Mouse (Mus musculus) embryonic facial prominence, embryonic 15.5 days (tissue): ENCODE results near the gene Hagh. TPM values are rescaled to one million over a fixed set of nuclear protein-coding genes. Genes with fewer than 3 reads are reported as not detected.

Source experiments
- ATAC-seq: fragments of 200-750 bp; cut with Nextera tagmentation; 2 replicates; pipeline ENCODE4 v1.8.0; 2017; ENCODE audit warnings: low read depth, moderate TSS enrichment; ENCODE audit not compliant: insufficient number of reproducible peaks, low FRiP score, low TSS enrichment
- H3K27ac ChIP-seq: fragments of 300-500 bp; sonication (generic); replicated peaks from 2 replicates; pipeline ENCODE4 v1.5.1; 2015; ENCODE audit warnings: mild to moderate bottlenecking, inconsistent platforms
- H3K27me3 ChIP-seq: fragments of 300-500 bp; sonication (generic); 2 replicates; pipeline ENCODE4 v1.6.1; 2015; ENCODE audit warnings: inconsistent platforms
- H3K36me3 ChIP-seq: fragments of 300-500 bp; sonication (generic); 2 replicates; pipeline ENCODE4 v1.6.1; 2015; ENCODE audit warnings: mild to moderate bottlenecking, inconsistent platforms
- H3K4me1 ChIP-seq: fragments of 300-500 bp; sonication (generic); 2 replicates; pipeline ENCODE4 v1.6.1; 2015; ENCODE audit warnings: inconsistent platforms
- H3K4me2 ChIP-seq: fragments of 300-500 bp; sonication (generic); replicated peaks from 2 replicates; pipeline ENCODE4 v1.6.1; 2015; ENCODE audit warnings: mild to moderate bottlenecking, inconsistent platforms
- H3K4me3 ChIP-seq: fragments of 300-500 bp; sonication (generic); replicated peaks from 2 replicates; pipeline ENCODE4 v1.5.1; 2015; ENCODE audit warnings: mild to moderate bottlenecking, inconsistent platforms
- H3K9ac ChIP-seq: fragments of 300-500 bp; sonication (generic); 2 replicates; pipeline ENCODE4 v1.6.1; 2015; ENCODE audit warnings: inconsistent platforms
- H3K9me3 ChIP-seq: fragments of 300-500 bp; sonication (generic); replicated peaks from 2 replicates; pipeline ENCODE4 v1.6.1; 2016; ENCODE audit warnings: inconsistent platforms
- WGBS: fragments of 180-500 bp; shearing (Covaris S2); methylation state at CpG from one replicate; pipeline ENCODE4 v1.1.7; 2015; 5-methylcytosine and 5-hydroxymethylcytosine counted together
- polyA plus RNA-seq: library from polyadenylated mRNA; unstranded; fragments of >200 nt; fragmentation: Nextera tagmentation; extraction: Ambion mirVana; gene quantifications from 2 replicates; pipeline ENCODE4 v1.2.1, GENCODE M21; 2015

The Hagh gene
- polyA plus RNA-seq, 1 experiment from 2014 or later: 47.0 TPM

GRCm38 (mm10) chr17:24850065-24850772 is 10.3 kb downstream of the Hagh start, which contains the start of gene Fahd1:
Fahd1 (minus strand) TSS chr17:24850364.
- ATAC-seq: peak; percentile 100
- Histone ChIP-seq H3K4me3 (peak within 1 kb of the TSS; percentile 83), H3K27ac (peak within 1 kb of the TSS; percentile 93), H3K9me3 (no peaks in the 10 kb centered on the region), H3K36me3 (peaks cover 15% of the 10 kb centered on the region), H3K9ac (peak within 1 kb of the TSS; percentile 65), H3K27me3 (peaks cover 5% of the 10 kb centered on the region), H3K4me1 (peaks cover 20% of the 10 kb centered on the region), H3K4me2 (peak within 1 kb of the TSS; percentile 96)
- WGBS: under 1% methylated on average over 58 of the region's 58 CpGs

- peak overlapping the region; percentile 83 for H3K4me3 ChIP-seq
- peak overlapping the region; percentile 65 for H3K9ac ChIP-seq
- H3K4me2 ChIP-seq: peak overlapping the region; percentile 96
- peaks cover 5% of the 10 kb centered on the region for H3K27me3 ChIP-seq
- H3K9me3 ChIP-seq: no peaks in the 10 kb centered on the region
- no peak for ATAC-seq
- peak overlapping the region; percentile 93 for H3K27ac ChIP-seq
- H3K36me3 ChIP-seq: peaks cover 21% of the 10 kb centered on the region
- 2% methylated on average over 20 of the region's 20 CpGs for WGBS
- peaks cover 20% of the 10 kb centered on the region for H3K4me1 ChIP-seq
Measured at GRCm38 (mm10) chr17:24850773-24851127, 10.8 kb downstream of the Hagh start.

GRCm38 (mm10) chr17:24851381-24852125 is 11.6 kb downstream of the Hagh start:
- Histone ChIP-seq H3K36me3 (peaks cover 28% of the 10 kb centered on the region), H3K4me1 (peaks cover 20% of the 10 kb centered on the region), H3K4me3 (peak overlapping the region; percentile 83), H3K9me3 (no peaks in the 10 kb centered on the region), H3K4me2 (peak overlapping the region; percentile 96), H3K27me3 (peaks cover 5% of the 10 kb centered on the region), H3K9ac (no peak overlapping the region), H3K27ac (no peak overlapping the region)
- no peak for ATAC-seq
- 76% methylated on average over 10 of the region's 10 CpGs for WGBS

GRCm38 (mm10) chr17:24855838-24856464 is 16.0 kb downstream of the Hagh start:
- H3K36me3 ChIP-seq: peaks cover 38% of the 10 kb centered on the region
- H3K4me1 ChIP-seq: peaks cover 9% of the 10 kb centered on the region
- no peaks in the 10 kb centered on the region for H3K9me3 ChIP-seq
- peaks cover 5% of the 10 kb centered on the region for H3K27me3 ChIP-seq
- no peak overlapping the region for H3K4me2 ChIP-seq
- H3K9ac ChIP-seq: no peak overlapping the region
- 71% methylated on average over 3 of the region's 3 CpGs for WGBS
- H3K4me3 ChIP-seq: no peak overlapping the region
- H3K27ac ChIP-seq: no peak overlapping the region
- ATAC-seq: no peak

- H3K9ac ChIP-seq: no peak overlapping the region
- no peak for ATAC-seq
- H3K4me2 ChIP-seq: no peak overlapping the region
- H3K4me1 ChIP-seq: peaks cover 3% of the 10 kb centered on the region; the same call in 1 of the 2 replicates
- no peaks in the 10 kb centered on the region for H3K9me3 ChIP-seq
- 91% methylated on average over 13 of the region's 13 CpGs for WGBS
- peaks cover 44% of the 10 kb centered on the region for H3K36me3 ChIP-seq
- H3K27me3 ChIP-seq: no peaks in the 10 kb centered on the region
- H3K27ac ChIP-seq: no peak overlapping the region
- H3K4me3 ChIP-seq: no peak overlapping the region
Measured at GRCm38 (mm10) chr17:24856589-24856988, 16.6 kb downstream of the Hagh start.

- no peak overlapping the region for H3K4me3 ChIP-seq
- H3K27ac ChIP-seq: no peak overlapping the region
- no peaks in the 10 kb centered on the region for H3K27me3 ChIP-seq
- no peak for ATAC-seq
- H3K4me1 ChIP-seq: no peaks in the 10 kb centered on the region
- H3K36me3 ChIP-seq: peaks cover 55% of the 10 kb centered on the region
- no peak overlapping the region for H3K4me2 ChIP-seq
- WGBS: 82% methylated on average over 8 of the region's 8 CpGs
- H3K9ac ChIP-seq: no peak overlapping the region
- H3K9me3 ChIP-seq: no peaks in the 10 kb centered on the region
Measured at GRCm38 (mm10) chr17:24857831-24858470, 18.0 kb downstream of the Hagh start.

- no peaks in the 10 kb centered on the region for H3K9me3 ChIP-seq
- no peaks in the 10 kb centered on the region for H3K27me3 ChIP-seq
- peaks cover 51% of the 10 kb centered on the region for H3K36me3 ChIP-seq
- H3K4me2 ChIP-seq: no peak overlapping the region
- H3K27ac ChIP-seq: no peak overlapping the region
- H3K4me3 ChIP-seq: no peak overlapping the region
- H3K4me1 ChIP-seq: no peaks in the 10 kb centered on the region
- WGBS: 85% methylated on average over 6 of the region's 6 CpGs
- ATAC-seq: no peak
- H3K9ac ChIP-seq: no peak overlapping the region
Measured at GRCm38 (mm10) chr17:24858967-24859366, 19.0 kb downstream of the Hagh start.

GRCm38 (mm10) chr17:24860076-24860475 is 20.1 kb downstream of the Hagh start:
- ATAC-seq: no peak

GRCm38 (mm10) chr17:24861785-24862184 is 21.8 kb downstream of the Hagh start:
- Histone ChIP-seq H3K4me1 (no peaks in the 10 kb centered on the region), H3K4me2 (no peak overlapping the region), H3K36me3 (peaks cover 42% of the 10 kb centered on the region), H3K9ac (no peak overlapping the region), H3K27me3 (no peaks in the 10 kb centered on the region), H3K9me3 (no peaks in the 10 kb centered on the region), H3K27ac (no peak overlapping the region), H3K4me3 (no peak overlapping the region)
- WGBS: 86% methylated on average over 3 of the region's 3 CpGs
- no peak for ATAC-seq

More at GRCm38 (mm10) chr17:24860076-24860475, 20.1 kb downstream of the Hagh start:
- H3K9ac ChIP-seq: no peak overlapping the region
- H3K27me3 ChIP-seq: no peaks in the 10 kb centered on the region
- H3K4me2 ChIP-seq: no peak overlapping the region
- WGBS: 90% methylated on average over 8 of the region's 8 CpGs
- no peak overlapping the region for H3K27ac ChIP-seq
- H3K9me3 ChIP-seq: no peaks in the 10 kb centered on the region
- no peaks in the 10 kb centered on the region for H3K4me1 ChIP-seq
- no peak overlapping the region for H3K4me3 ChIP-seq
- H3K36me3 ChIP-seq: peaks cover 50% of the 10 kb centered on the region

GRCm38 (mm10) chr17:24865776-24866175 is 25.8 kb downstream of the Hagh start, which contains the start of gene Igfals:
Igfals (plus strand) TSS chr17:24865997.
- Histone ChIP-seq H3K27ac (no peak within 1 kb of the TSS), H3K36me3 (peaks cover 33% of the 10 kb centered on the region), H3K4me1 (no peaks in the 10 kb centered on the region), H3K9ac (no peak within 1 kb of the TSS), H3K27me3 (no peaks in the 10 kb centered on the region), H3K4me3 (no peak within 1 kb of the TSS), H3K4me2 (no peak within 1 kb of the TSS), H3K9me3 (no peaks in the 10 kb centered on the region)
- WGBS: 88% methylated on average over 8 of the region's 8 CpGs
- ATAC-seq: no peak

GRCm38 (mm10) chr17:24867914-24868313 is 28.0 kb downstream of the Hagh start:
- 88% methylated on average over 10 of the region's 10 CpGs for WGBS
- H3K27ac ChIP-seq: no peak overlapping the region
- H3K4me1 ChIP-seq: no peaks in the 10 kb centered on the region
- no peak overlapping the region for H3K4me2 ChIP-seq
- no peak overlapping the region for H3K9ac ChIP-seq
- no peak for ATAC-seq
- no peaks in the 10 kb centered on the region for H3K9me3 ChIP-seq
- H3K4me3 ChIP-seq: no peak overlapping the region
- no peaks in the 10 kb centered on the region for H3K27me3 ChIP-seq
- peaks cover 15% of the 10 kb centered on the region for H3K36me3 ChIP-seq
